Mouse (Mus musculus) heart, postnatal 25 days (tissue): ENCODE measurements at regions not wholly inside any gene's neighbourhood (a gene's known extent, or its start where the extent isn't known, plus 50 kb on each side); places are given as distances from the start of the nearest gene placed in this dataset.
"Not testable (repeated sequence)": the region's sequence is repeated elsewhere in the genome, so short reads cannot be mapped to it uniquely, and the experiment has no call there.

Source experiments
- DNase-seq: peaks from one replicate; pipeline ENCODE4 v3.0.0; 2022; ENCODE audit warnings: low spot score
- intact Hi-C: fragments of 180-260 bp; cut with DNase I; formaldehyde crosslinking; loops from one replicate; pipeline ENCODE4 v1.15.1; 2025

GRCm38 (mm10) chr8:55347851-55348250 is 393.2 kb downstream of the Gpm6a start:
- intact Hi-C loops, DNase-seq: not testable (repeated sequence)

- intact Hi-C loops: not testable (repeated sequence)
- DNase-seq: peak; percentile 17
Observed at GRCm38 (mm10) chr8:55359851-55360250, 405.2 kb downstream of the Gpm6a start.

GRCm38 (mm10) chr8:55367431-55367830 is 412.8 kb downstream of the Gpm6a start:
- intact Hi-C loops: not testable (repeated sequence)
- DNase-seq: peak; percentile 13

- intact Hi-C loops: no loop called here
- DNase-seq: no peak
Observed at GRCm38 (mm10) chr8:55397046-55397445, 442.4 kb downstream of the Gpm6a start.

GRCm38 (mm10) chr8:55398331-55398730 is 443.7 kb downstream of the Gpm6a start:
- no peak for DNase-seq
- intact Hi-C loops: no loop called here

GRCm38 (mm10) chr8:55400412-55400811 is 445.8 kb downstream of the Gpm6a start:
- DNase-seq: no peak
- intact Hi-C loops: no loop called here

GRCm38 (mm10) chr8:55406903-55407302 is 452.3 kb downstream of the Gpm6a start:
- not testable (repeated sequence) for DNase-seq
- intact Hi-C loops: loop anchor here (5.0 kb wide), 1 partner anchor 125 kb away; no protein-coding TSS in a partner anchor
